Mouse (Mus musculus): ENCODE measurements at regions not wholly inside any gene's neighbourhood (a gene's known extent, or its start where the extent isn't known, plus 50 kb on each side); places are given as distances from the start of the nearest gene placed in this dataset.

DNA sequence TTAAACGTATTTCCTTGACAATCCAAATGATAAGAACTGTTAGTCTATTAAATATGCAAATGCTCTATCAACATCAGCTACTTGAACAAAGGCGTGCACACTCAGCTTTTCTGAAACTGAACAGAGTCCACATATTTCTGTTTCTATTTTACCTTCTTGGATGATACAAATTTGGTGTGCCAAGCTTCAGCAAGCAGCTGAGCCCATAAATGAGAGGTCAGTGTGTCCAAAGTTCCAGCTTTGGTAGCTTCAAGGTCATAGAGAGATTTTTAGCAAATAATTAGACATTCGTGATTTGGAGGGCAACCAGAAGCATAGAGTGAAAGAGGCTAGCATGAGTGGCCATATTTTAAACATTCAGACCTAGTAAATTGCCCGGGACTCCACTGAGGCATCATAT lies 140.7 kb upstream of the Pkn2 start:
- no peak for DNase-seq

DNA sequence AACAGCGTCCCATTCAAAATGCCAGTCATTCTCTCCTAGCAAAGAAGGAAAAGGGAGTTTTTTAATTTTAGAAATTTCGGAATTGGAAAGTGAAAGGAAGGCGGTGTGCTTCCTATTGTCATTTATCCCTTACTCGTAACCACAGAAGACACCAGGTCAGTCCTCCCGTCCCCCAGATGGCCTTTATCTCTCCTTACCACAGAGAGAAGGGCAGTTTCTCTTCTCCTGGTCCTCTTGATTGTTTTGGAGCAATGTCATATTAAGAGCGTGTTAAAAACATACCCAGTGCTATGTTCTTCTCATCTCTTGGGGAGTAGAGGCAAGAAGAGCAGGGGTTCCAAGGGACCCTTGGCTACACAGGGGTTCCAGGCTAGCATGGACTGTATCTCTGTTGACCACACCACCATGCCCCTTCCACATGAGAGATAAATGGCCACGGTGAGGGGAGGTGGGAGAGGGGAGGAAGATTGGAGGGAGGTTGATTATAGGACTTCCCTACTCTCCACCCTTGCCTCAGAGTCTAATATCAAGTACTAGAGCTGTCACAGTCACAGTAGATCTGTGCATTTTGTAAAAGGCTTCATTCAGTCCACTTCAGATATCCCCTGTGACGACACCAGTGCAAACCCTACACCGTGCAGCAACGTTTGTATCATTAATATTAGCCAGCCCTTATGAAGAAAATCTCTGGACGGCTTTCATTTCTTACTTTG lies 139.5 kb upstream of the Pkn2 start:
- DNase-seq, result no peak

DNA sequence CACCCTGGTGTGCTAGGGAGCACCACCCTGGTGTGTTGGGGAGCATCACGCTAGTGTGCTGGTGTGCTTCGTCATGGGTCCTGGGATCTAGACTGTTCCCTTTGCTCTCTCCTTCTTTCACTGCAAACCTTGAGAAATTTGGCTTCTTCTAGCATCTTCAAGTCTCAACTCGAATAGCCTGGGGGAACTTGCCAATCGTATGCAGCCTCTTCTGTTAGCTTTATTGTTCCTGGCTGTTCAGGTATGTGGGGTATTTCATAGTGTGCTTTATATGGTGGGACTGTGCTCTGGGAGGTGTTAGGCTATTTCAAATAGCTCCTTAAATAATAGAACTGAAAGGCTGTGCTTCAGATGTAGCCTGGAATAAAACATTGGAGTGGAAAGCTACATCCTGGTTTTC lies 135.7 kb upstream of the Pkn2 start:
- no peak for DNase-seq

DNA sequence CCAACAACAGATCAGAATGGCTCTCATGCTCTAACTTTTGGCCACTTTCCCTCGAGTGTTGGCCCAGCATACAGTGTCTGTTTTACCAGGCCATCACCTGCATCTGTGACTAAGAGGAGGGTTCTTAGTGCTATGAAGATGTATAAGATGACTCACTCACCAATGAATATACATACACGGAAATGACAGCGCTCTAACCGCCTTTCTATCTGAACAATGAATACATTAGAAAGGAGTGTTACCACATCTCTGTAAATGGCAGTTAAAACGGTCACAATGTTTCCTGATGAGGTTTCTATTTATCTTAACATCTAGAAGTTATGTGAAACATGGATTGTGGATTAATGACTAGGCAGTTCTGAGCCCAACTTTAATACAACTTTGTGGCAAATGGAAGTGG lies 135.0 kb upstream of the Pkn2 start:
- no peak for DNase-seq

DNA sequence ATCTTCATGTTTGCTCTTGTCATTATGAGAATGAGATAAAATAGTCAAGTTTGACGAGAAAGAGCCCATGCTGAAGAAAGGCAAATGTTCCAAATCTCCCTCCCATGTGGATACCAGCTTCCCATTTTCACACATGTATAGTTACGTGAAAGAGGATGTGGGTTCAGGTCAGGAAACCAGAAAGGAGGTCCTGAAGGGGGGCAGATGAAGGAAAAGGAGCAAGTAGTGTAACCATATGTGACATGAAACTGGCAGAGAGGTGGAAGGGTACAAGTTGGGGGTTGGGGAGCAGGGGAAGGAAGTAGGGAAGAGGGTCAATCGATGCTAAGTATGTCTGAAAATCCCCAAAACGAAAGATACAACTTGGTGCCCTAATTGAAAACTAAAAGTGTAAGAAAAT lies 132.6 kb upstream of the Pkn2 start:
- DNase-seq, result no peak

DNA sequence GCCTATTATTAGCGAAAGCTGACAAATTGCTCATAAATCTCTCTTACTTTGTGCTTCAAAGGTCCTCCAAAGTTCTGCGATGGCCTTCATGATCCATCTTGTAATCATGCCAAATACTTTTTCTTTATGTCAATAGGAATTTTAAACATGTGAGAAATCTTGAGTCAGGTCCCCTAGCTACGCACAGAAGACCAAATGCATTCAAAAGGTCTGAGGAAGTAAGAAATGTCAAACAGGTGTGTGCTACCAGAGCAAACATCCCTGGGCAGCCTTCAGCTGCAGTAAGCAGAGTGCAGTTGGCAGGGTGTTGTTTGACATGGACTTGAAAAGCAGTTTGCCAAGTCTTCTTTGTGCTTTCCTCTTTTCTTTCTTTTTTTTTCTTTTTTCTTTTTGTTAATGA lies 125.2 kb upstream of the Pkn2 start:
- no peak for DNase-seq

DNA sequence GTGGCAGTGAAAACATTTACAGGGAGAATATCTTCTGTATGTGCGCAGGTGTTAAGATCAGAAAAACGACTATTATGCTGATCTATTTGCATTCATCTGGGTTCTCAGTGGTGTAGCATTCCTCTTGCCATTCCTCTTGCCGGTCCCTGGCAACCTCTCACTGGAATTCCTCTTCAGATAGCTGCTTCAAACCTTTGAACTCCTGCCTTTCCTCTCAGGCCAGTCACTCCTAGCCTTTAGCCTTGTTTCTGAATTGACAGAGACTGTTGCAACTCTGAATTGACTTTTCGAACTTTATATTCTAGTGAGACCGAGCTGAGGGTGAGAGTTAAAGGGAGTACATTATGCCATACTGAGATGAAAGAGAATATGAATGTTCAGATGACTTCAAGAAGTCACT lies 120.1 kb upstream of the Pkn2 start:
- DNase-seq, result no peak

DNA sequence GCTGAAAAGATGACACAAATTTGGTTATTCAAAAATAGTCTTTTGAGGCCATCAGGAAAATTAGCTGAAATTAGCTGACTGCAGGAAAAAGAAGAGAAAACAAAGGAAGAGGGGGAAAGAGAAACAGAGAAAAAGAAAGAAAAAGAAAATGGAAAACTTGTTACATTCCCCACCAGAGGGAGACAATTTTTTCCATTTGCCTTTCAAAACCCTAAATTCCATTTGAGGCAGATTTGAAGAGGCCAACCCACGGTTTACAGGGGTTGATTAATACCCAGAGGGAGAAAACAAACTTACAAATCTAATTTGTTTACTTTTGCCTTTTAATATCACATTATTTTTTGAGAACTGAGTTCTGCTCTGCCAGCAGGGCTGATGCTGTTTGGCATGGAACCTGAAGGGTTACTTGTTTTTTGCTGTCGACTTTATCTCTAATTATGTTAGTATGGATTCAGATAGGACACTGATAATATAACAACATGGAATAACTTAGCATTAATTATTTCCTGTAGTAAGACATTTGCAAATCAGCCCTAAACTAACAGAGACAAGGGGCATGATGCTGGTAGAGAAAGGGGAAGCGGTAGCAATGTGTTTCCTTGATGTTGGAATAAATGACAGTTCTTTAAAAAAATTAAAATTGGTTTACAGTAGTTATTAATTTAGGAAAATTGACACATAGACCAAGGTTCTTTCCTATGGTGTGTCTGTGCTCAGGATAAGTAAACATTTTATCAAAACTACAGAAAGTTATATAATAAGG lies 114.4 kb upstream of the Pkn2 start:
- no peak for DNase-seq

DNA sequence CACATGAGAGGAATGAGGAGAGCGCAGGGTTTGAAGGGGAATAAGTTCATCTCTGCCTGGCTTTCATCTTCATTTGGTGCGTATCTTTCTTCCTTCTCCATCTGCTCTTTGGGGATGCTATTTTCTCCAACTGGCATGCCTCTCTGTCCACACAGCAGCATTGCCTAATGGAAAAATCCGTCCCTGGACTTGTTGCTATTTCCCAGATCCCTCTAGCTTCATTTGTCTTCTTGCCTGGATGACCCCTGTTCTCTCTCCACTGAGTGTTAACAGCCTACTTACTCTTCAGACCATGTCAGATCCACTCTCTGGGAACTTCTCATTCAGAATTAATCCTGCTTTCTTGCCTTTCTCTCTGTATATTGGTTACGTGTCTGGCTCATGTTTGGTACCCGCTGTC lies 102.7 kb upstream of the Pkn2 start:
- DNase-seq, result no peak

DNA sequence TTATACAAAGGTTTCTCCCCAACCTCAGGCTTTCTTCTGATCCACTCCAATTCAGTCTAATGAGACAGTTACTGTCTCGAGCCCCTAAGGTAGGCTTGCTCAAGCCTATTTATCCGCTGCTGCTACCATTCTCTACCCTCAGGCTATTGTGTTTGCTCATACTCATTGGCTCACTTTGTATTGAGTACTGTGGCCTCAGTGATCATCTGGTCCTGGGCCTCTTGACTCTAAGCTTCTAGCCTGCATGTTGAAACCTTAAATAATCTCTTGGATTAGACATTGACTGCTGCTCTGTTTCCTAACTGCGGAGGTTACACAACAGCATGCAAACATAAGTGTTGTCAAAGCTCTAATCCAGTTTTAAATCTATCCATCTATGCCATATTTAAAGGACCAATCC lies 99.4 kb upstream of the Pkn2 start:
- no peak for DNase-seq

DNA sequence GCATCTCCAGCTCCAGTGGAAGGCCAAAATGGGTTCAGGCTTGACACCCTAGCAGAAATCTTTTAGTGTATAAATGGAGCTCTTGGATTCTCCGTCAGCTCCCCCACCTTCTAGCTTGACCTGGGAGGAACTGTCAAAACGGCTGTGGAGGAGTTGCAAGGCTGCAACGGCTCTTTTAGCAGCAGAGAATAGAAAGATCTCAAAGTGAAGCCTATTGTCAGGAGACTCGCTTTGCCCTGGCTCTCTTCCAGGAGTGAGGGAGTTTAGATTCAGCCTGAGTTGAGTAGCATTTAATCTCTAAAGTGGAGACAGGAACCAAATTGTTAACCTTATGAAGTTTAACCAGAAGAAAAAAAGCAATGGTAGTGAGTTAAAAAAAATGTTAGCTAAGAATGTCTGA lies 97.4 kb upstream of the Pkn2 start:
- DNase-seq, result peak; percentile 42

DNA sequence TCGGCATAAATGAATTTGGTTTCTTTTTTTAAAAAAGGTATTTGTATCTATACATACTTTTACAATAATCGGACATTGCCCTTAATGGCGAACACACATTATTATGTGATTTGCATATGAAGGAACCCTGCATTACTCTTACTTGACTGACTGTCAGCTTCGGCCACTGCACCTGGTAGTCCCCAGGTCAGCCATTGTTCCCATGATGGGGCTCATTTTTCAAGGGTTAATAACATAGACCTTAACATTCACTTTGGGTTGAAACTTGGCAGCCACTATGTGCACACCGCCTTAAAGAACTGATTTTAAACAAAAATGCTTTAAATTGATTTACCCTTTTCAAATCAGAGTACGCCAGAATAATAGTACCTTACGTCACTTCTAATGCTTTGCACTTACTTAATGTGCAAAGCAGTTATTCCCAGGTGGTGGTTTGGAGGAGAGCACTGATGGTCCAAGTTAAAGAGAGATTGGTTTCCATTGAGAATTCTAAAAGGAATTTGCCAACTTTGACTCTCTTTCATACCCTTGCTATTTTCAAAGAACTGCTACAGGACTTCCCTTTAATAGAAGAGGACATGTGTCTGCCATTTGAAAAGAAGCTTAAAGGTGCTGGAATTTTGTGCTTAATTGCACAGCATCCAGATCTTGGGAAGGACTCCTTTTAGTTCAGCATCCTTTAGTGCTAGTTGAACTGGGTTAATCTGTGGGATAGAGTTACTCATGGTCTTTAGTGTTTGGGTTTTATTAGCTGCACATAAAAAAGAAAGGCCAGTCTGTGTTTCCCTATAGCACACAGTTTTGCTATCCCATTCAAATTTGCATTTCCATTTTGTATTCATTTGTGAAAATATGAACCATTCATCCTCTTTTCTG lies 95.0 kb upstream of the Pkn2 start:
- DNase-seq, result no peak

DNA sequence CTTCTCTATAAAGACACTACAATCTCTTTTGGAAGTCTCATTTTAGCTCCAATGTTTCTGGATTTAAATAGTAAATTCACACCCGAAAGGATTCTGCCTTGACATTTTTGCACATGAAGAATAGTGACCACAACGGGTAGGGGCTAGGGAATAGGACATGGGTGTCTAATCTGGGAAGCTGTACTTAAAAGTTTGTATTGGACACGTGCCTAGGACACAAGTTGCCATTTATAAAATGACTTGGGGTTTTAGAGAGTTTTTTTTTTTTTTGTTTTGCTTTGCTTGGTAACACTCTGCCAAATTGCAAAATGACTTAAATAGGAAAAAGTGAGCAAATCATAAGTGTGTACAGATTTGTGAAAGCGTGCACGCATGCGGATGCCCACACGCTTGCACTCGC lies 93.8 kb upstream of the Pkn2 start:
- no peak for DNase-seq

DNA sequence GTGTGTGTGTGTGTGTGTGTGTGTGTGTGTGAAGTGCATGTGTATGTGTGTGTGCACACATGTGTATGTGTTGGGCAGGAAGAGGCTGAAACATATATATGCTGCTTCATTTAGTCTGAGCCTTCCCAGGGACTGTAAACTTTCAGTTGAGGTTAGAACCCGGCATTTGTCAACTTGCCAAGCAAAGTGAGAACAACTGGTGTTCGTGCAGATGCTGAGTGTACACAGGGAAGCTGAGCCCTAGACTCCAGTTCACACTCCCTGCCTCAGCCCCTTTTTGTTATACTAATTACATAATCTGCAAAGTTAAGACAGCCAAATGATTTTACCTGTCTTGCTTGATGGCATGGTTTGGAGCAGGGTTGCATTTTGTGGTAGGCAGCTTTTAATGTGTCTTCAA lies 87.7 kb upstream of the Pkn2 start:
- no peak for DNase-seq

DNA sequence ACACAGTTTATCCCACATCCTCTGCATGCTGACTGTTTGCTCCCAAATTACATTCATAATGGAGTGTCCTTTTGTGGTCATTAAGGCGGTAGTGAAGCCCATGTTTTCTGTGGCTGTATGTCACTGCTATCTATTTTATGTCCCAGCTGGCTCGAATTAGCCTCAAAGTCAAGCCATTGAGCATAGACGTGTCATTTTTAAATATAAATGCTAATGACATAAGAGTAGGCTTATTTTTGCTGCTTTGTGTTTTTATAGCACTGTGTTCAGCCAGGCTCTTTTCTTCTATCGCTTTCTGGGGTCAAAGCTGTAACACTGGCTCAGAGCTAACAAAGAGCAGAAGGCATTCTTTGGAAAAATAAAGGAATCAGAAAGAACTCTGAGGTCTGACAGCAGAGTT lies 83.8 kb upstream of the Pkn2 start:
- DNase-seq, result no peak

DNA sequence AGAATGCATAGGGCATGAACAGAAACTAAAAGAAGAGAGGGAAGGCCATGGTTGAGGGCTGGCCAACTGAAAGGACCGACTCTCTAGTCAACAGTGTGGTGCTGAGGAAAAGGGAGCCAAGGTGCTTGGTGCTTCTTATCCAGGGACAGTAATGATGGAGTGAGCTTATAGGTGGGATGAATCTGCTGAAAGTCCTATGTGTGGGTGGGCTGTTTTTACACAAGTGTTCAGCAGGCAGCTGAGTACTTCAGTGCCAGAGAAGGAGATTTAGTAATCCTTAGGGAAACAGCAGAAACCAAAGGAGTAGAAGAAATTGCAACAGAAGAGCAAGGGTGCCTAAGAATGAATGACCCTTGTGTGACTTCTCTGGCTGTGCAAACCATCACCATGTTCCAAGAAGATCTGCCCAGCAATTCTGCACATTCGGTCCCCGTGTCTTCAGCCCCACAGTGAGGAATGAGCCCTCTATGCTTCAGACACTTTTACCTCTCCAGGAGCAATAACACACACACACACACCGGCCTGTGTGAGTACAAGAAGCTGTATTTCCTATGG lies 82.1 kb upstream of the Pkn2 start:
- no peak for DNase-seq

DNA sequence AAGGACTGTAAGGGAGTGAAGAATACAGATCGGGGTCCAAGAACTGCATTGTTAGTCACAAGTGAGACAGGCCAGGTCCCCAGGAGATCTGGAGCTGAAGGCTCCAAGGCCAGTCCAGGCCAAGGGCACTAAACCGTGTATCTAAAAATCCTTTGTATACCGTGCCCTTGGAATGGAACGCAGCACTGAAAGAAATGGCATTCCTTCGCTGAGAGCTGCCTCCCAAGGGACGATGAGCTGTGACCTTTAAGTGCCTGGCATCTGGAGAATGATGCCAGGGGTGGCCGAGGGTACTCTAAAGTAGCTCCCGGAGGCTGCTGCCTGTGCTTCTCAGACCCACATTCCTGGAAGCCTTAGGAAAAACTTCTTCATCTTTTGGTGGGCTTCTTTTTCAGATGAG lies 76.0 kb upstream of the Pkn2 start:
- no peak for DNase-seq

DNA sequence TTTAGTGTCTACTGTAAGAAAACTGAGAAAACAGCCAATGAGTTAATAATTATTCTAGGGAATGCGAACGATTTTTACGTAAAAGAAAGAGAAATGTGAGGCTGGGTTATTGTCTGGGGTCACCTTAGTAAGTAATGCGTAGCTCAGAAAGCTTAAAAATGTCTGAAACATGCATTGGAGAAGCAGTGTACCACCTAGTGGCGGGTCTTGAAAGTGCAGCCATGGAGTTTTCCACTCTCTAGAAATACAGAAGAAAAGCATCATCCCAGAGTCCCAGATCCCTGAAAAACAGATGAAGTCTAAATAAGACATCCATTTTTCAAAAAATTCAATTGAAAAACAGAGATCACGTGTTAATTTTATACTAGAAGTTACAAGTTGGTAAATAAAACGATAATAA lies 67.0 kb upstream of the Pkn2 start:
- DNase-seq, result peak; percentile 75

DNA sequence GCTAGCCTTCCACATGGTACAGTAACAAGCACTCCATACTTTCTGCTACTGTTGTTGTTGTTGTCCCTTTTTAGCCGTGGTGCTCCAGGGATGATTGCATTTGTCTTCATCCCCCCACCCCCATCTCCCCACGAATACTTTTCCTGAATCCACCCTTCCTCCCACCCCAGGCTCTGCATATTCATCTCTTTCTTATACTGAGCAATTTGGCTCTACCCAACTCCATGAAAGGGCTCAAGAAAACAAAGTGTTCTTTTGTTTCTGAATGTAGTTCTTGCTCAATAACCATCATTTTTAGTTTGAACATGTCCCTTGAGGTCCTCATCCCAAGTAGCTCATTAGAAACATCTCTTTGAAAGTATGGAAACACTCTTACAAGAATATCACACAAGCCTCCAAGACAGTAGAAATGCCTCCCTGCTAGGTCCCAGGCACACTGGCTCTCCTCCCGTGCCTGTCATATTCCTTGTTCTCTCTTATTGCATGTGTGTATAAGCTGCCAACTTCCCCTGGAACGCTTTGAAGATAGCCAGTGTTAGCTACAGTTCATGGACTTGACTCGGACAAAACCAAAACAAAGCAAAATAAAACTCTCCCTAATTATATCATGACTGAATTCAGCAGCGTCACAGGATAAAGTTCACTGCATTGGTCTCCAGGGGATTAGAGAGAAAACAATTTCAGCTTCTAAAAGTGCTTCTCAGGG lies 59.7 kb upstream of the Pkn2 start:
- DNase-seq, result peak; percentile 14

DNA sequence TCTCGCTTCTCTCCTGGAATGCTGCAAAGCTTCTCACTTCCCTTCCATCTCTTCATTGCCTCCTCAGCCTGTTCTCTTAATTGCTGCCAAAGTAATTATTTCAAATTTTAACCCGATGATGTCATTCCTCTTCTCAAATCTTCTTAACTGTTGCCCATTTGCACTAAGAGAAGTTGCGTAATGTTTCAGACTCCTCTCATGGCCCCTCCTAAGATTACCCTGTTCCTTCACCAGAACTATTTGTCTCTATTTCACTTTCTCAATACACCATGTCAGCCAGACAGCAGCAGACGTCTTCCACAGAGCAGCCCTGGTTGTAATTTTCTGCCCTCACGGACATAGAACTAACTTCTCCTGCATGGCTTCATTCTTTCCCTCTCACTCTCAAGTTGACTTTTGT lies 59.1 kb upstream of the Pkn2 start:
- DNase-seq, result no peak

DNA sequence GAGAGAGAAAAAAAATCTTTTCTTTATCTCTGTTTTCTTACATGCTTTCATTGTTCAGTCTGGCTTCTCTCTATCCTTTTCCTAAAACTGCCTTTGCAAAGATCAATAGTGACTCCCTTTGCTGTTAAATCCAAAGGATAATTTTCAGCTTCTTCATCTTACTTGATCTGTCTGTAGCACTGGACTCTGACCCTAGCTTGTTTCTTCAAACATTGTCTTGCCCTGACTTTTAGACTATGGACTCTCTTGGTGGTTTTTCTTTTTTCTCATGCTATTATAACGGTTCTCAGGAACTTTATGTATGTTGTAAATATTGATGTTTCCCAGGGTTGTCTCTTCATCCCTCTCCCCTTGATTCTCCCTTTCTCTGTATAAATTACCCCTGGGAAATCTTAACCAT lies 58.0 kb upstream of the Pkn2 start:
- no peak for DNase-seq

DNA sequence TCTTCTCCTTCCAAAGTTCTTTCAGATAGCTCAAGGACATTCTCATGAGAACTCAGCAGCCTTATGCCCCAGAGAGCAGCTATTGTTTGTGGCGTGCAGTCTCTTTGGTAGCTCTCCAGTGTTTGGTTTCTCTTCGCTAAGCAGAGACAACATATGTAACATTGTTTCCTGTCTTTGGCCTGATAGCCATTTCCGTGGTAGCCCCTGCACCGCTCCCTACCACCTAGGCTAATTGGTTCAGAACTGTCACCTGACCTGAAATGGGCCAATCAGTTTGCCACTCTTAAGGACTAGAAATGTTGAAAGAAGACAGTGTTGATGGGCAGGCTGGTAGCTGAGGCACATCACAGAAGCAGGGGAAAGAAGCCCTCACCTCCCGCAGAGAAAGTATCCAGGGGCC lies 54.1 kb upstream of the Pkn2 start:
- DNase-seq, result peak; percentile 12

DNA sequence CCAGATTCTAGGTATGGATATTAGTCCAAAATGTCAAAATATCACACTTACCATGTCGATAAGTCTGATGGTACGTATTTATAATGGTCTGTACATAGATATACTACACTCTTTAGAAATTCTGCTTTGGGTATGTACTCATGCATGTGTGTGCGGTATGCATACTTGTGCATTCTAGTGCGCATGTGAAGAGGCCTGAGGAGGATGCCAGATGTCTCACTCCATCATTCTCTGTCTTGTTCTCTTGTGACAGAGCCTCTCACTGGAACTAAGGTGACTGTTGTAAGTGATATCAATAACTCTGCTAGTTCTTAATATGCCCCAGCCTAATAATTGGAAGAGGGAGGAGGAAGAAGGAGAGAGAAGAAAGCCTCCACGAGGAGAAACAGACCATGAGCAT lies 52.5 kb upstream of the Pkn2 start:
- DNase-seq, result no peak

Data from heart, postnatal 4 days (tissue).